Mouse (Mus musculus) C2C12 (cell line): ENCODE data around the gene Irf9. TPM values are rescaled to one million over a fixed set of nuclear protein-coding genes. Genes with fewer than 3 reads are reported as not detected.

Source experiments
- H3K27me3 ChIP-seq: one replicate; pipeline ENCODE4 v1.6.1; 2011; ENCODE audit not compliant: control insufficient read depth, insufficient read depth, insufficient read length
- H3K36me3 ChIP-seq: one replicate; pipeline ENCODE4 v1.6.1; 2011; ENCODE audit not compliant: control insufficient read depth, insufficient read depth
- H3K4me3 ChIP-seq: one replicate; pipeline ENCODE4 v1.5.1; 2011; ENCODE audit warnings: mild to moderate bottlenecking, control low read depth; ENCODE audit not compliant: poor library complexity, insufficient read depth, severe bottlenecking
- H3K79me2 ChIP-seq: one replicate; pipeline ENCODE4 v1.6.1; 2011; ENCODE audit not compliant: control insufficient read depth, insufficient read depth
- H3K79me3 ChIP-seq: one replicate; pipeline ENCODE4 v1.6.1; 2011; ENCODE audit warnings: low read depth, control low read depth
- H3ac ChIP-seq: one replicate; pipeline ENCODE3; 2011; ENCODE audit warnings: low read depth; ENCODE audit not compliant: control insufficient read depth, insufficient read length
- CEBPB ChIP-seq: IDR thresholded peaks from one replicate; pipeline ENCODE4 v1.6.1; 2011; ENCODE audit warnings: low read depth, mild to moderate bottlenecking, control low read depth, moderate library complexity
- CTCF ChIP-seq: IDR thresholded peaks from one replicate; pipeline ENCODE4 v1.5.1; 2011; ENCODE audit not compliant: control insufficient read depth, insufficient read depth, insufficient read length
- FOSL1 ChIP-seq: IDR thresholded peaks from one replicate; pipeline ENCODE4 v1.8.0; 2011; ENCODE audit warnings: mild to moderate bottlenecking, low read length; ENCODE audit not compliant: poor library complexity, insufficient read depth, severe bottlenecking
- MAX ChIP-seq: IDR thresholded peaks from one replicate; pipeline ENCODE4 v1.6.1; 2011; ENCODE audit warnings: mild to moderate bottlenecking, control low read depth
- MYOD1 ChIP-seq: IDR thresholded peaks from one replicate; pipeline ENCODE4 v1.6.1; 2011; ENCODE audit warnings: low read depth; ENCODE audit not compliant: control insufficient read depth, insufficient read length
- MYOG ChIP-seq: IDR thresholded peaks from one replicate; pipeline ENCODE4 v1.6.1; 2011; ENCODE audit not compliant: control insufficient read depth, insufficient read length; ENCODE audit errors: extremely low read depth
- USF1 ChIP-seq: IDR thresholded peaks from one replicate; pipeline ENCODE4 v1.6.1; 2011; ENCODE audit warnings: low read depth, mild to moderate bottlenecking, control low read depth, moderate library complexity
- polyA plus RNA-seq: library from polyadenylated mRNA; unstranded; fragments of >200 nt; fragmentation: generic; extraction: Trizol; gene quantifications from one replicate; pipeline ENCODE4 v1.2.1, GENCODE M21; 2012; ENCODE audit warnings: missing spikeins

Irf9 gene
- polyA plus RNA-seq, 1 experiment: 3.3 TPM

DNA sequence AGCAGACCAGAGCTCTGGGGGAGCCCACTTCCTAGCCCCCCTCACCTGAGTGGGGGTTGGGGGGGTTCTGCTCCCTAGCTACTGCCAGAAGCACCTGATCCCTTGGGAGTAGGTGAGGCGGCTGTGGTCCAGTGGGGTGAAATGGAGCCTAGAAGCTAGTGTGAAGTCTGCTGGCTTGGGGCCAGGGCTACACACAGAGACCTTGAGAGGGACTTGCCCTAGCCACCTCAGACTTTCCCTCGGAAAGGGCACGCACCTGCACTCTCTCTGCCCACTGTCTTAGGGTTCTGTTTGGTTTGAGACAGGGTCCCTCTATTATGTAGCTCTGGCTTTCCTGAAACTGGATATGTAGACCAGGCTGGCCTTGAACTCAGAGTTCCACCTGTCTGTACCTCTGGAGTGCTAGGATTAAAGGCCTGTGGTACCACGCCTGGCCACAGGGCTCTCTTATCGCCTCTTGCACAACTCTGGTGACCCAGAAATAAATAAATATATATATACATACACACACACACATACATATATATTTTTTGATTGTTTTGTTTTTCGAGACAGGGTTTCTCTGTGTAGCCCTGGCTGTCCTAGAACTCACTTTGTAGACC, 24.6 kb upstream of the Irf9 start:
- Histone ChIP-seq H3K4me3 (peak overlapping the region; percentile 61), H3K36me3 (peaks cover 3% of the 10 kb centered on the region), H3K79me2 (no peaks in the 10 kb centered on the region), H3ac (peak overlapping the region; percentile 78), H3K27me3 (no peaks in the 10 kb centered on the region), H3K79me3 (no peaks in the 10 kb centered on the region)
- TF ChIP-seq CTCF (no peak), CEBPB (peak; percentile 12), MYOD1 (no peak)

GRCm38 (mm10) chr14:55579511-55580496, 23.6 kb upstream of the Irf9 start:
- no peak for TF ChIP-seq USF1
- TF ChIP-seq MYOD1: no peak
- TF ChIP-seq CTCF: no peak
- Histone ChIP-seq H3K79me2 (no peaks in the 10 kb centered on the region), H3K4me3 (no peak overlapping the region), H3K79me3 (no peaks in the 10 kb centered on the region), H3K27me3 (no peaks in the 10 kb centered on the region), H3K36me3 (peaks cover 3% of the 10 kb centered on the region), H3ac (no peak overlapping the region)

DNA sequence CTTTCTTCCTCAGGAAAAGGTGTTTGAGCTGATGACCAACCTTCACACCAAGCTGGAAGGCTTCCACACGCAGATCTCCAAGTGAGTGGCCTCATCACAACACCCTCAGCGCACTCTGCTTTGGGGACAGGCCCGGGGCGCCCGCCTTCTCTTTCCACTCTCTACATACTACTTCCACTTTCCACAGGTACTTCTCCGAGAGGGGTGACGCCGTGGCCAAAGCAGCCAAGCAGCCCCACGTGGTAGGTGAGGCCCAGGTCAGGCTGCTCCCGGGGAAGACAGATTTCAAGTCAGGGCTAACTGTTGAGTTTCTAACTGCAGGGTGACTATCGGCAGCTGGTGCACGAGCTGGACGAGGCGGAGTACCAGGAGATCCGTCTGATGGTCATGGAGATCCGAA, 22.6 kb upstream of the Irf9 start:
- Histone ChIP-seq H3K79me2 (no peaks in the 10 kb centered on the region), H3K27me3 (no peaks in the 10 kb centered on the region), H3K4me3 (no peak overlapping the region), H3K79me3 (no peaks in the 10 kb centered on the region), H3ac (no peak overlapping the region), H3K36me3 (peaks cover 3% of the 10 kb centered on the region)
- TF ChIP-seq MAX (no peak), USF1 (no peak), CTCF (no peak), MYOG (no peak), CEBPB (no peak), MYOD1 (no peak), FOSL1 (no peak)

GRCm38 (mm10) chr14:55581981-55582681, 21.2 kb upstream of the Irf9 start:
- no peaks in the 10 kb centered on the region for H3K79me2 ChIP-seq
- H3K27me3 ChIP-seq: no peaks in the 10 kb centered on the region
- H3K36me3 ChIP-seq: peaks cover 3% of the 10 kb centered on the region
- no peak for TF ChIP-seq FOSL1
- no peak for TF ChIP-seq CEBPB
- TF ChIP-seq MYOD1: no peak
- TF ChIP-seq MYOG: no peak
- no peak for TF ChIP-seq USF1
- TF ChIP-seq CTCF: no peak
- no peak for TF ChIP-seq MAX
- no peak overlapping the region for H3K4me3 ChIP-seq
- no peak overlapping the region for H3ac ChIP-seq
- no peaks in the 10 kb centered on the region for H3K79me3 ChIP-seq

- Histone ChIP-seq H3K27me3 (no peaks in the 10 kb centered on the region), H3K36me3 (peaks cover 13% of the 10 kb centered on the region), H3ac (no peak overlapping the region), H3K4me3 (no peak overlapping the region), H3K79me3 (no peaks in the 10 kb centered on the region), H3K79me2 (peaks cover 2% of the 10 kb centered on the region)
- TF ChIP-seq USF1: no peak
- no peak for TF ChIP-seq CEBPB
- no peak for TF ChIP-seq FOSL1
- TF ChIP-seq MAX: no peak
- no peak for TF ChIP-seq MYOG
- no peak for TF ChIP-seq CTCF
- no peak for TF ChIP-seq MYOD1
Measured at GRCm38 (mm10) chr14:55584303-55584701, 19.1 kb upstream of the Irf9 start.
